Mouse (Mus musculus): ENCODE measurements around the gene Siae.

Siae gene

DNA sequence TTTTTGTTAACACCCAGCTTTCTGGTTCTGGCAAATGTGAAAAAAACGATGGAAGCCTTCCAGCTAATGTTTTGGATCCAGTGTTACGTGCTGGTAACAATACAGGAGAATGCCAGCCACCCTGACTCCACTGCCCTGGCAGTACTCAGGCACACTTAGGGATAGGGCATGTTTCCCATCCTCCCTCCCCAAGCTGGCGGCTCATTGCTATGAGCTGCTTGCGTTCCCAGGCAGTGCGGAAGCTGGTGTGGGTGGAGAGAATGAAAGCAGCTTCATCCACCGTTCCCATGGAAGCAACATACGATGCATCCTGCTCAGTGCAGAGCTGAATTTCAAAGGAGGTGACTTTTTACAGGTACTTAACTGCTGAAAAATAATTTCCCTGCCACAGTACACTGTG is 70.1 kb downstream of the Siae start:
- DNase-seq (ENCODE audit: low spot score): peak; percentile 68

DNA sequence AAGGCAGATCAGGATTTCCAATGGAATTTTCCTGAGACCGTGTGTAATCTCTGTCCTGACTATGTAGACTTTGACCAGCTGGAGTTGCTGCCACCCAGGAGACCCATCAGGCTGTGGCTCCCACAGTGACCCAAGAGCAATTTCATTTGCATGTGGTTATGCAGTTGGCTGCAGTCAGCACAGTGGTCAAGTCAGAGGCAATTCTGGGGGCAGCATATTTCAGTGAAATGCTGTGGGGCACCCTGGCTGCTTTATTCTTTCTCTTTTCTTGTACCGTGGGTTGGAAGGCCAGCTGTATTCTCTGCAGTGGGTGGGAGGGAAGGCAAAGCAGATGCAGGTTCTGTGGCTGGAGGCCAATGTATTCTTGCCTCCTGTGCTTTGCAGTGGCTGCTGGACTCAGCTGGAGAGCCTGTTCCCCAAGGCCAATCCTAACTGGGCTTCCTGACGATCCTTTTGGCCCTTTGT is 70.6 kb downstream of the Siae start:
- DNase-seq (ENCODE audit: low spot score): no peak

DNA sequence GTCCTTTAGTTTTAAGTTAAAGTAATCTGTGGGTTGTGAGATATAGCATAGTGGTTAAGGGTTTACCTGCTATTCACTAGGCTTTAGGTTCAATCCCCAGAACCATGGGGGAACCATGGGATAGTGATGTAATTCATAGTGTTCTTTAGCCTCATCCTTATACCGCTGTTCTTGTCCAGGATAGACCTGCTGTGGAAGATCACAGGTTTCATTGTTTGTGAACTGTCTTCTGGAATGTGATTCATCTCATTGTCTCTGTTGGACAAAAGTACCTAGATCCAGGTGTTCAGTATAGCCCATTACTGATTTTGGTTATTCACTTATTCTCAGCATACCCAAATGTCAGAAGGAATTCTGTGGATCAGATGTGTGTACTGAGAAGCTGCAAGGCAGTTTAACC is 71.8 kb downstream of the Siae start:
- DNase-seq (ENCODE audit: low spot score): no peak

DNA sequence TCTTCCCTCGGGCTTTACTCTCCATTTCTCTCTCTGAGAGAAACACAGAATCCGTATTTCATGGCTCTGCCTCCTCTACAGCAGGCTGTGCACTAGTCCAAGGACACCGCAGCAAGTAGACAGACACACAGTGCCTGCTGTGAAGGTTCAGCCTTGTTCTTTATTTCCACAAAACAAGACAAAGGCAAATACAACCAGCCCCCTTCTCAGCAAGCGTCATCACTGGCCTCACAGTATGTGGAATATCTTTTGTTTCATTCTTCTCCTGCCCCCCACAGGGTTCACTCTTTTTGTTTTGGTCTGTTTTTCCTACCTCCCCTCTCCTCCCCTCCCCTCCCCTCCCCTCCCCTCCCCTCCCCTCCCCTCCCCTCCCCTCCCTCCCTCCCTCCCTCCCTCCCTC is 73.1 kb downstream of the Siae start:
- DNase-seq (ENCODE audit: low spot score): no peak

DNA sequence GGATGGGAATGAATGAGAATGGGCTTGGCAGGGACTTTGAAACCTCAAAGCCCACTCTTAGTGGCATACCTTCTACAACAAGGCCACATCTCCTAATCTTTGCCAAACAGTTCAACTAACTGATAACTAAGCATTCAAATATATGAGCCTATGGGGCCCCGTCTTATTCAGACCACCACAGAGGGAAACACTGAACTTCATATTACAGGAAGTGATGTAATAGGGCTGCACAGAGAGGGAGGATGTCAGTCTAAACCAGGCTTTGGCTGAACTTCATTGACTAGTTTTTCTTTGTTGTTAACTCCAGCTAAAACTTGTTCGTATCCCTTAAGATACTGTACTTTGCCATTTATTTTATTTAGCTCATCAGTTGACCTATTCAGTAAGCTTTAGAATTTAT is 74.4 kb downstream of the Siae start:
- no peak for DNase-seq (ENCODE audit: low spot score)

DNA sequence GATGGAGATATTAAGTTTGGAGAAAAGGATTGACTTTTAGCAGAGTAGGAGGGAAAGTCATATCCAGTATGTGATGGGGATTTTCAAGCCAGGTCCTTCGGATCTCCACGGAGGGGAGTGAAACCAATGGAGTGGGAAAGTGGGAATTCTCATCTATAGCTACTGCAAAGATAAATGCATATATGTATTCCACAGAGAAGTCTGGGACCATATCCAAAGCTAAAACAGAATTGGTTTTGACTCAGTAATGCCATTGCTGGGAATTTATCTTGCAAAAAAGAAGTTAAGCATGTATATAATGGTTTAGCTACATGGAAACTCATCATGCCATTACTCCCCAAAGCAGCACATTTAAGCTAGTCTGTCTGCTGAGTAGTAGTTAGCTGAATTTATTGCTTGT is 76.8 kb downstream of the Siae start:
- no peak for DNase-seq (ENCODE audit: low spot score)

DNA sequence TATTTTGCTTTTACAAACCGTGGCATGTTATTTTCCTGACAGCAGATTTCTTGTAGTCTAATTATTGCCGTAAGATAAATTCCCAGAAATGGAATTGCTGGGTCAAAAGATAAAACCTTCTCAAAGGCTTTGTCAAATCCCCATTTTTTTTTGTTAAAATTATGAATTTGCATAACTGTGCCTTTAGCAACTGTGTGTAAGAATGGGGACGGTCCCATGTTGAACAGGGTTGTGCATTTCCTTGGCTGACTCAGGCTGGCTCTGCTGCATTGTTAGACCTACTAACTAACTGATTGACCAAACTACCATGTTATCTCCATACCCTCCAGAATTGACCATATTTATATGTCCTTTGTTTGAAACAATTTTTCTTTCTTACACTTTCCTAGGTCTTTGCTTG is 78.8 kb downstream of the Siae start:
- no peak for DNase-seq (ENCODE audit: low spot score)

DNA sequence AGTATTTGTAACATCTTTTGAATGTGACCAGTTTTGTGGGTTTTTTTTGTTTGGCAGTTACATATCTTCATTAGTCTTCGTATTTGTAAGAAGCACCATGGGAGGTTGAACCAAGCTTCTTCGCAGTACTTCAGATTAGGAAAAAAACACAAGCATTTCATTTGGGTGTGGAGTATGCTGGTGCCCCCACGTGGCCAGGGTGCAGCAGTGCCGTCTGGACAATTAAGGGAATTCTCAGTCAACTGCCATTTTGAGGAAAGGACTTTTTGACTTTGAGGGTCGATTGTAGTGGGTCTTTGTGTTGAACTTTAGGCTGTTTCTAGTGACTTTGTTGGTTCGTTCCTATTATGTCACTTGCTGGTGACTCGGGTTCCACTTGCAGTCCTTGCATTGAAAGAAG is 80.8 kb downstream of the Siae start:
- DNase-seq (ENCODE audit: low spot score): no peak

DNA sequence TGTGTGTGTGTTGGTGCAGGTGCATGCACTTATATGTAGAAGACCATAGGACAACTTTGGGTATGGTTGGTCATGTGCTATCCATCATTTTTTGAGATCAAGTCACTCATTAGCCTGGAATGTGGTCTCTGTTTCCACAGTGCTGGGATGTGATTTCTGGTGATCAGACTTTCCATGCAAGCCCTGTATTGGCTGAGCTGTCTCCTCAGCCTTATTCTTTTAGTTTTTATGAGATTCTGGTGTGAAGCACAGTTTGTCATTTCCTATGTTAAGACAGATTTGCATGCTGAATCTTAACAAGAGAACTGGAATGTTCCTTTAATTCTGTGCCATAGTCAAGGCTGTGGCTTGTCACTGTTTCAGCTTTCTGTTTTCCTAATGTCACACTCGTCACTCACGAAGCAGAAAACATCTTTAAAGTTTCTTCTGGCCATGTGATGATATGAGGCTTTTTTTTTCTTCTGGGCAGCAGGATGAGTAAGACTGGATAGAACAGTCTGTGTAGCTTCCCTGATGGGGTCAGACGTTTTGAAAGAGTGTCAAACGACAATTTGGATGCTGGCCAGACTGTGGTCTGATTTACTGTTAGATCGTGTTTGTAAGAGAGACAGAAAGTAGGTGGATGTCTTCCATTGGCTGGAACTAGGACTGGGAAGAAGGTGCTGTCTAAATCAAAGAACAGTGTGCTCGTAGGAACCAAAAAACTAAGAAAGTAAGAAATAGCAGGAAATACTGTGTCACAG is 81.5 kb downstream of the Siae start:
- no peak for DNase-seq (ENCODE audit: low spot score)

DNA sequence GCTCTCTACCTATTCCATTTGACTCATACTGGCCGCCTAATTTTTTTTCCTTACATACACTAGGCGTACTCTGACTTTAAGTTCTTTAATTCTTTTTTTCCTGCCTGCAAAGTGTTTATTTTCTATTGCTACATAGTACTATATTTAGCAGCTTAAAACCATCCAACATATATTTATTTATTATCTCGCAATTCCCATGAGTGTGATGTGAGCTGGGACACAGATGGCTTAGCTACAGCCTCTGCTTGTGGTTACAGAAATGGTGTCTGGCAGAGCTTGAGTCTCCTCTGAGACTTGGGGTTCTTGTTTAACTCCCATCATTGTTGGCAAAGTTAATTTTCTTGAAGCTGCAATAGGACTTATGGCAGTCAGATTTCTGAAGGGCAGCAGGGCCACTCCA is 83.2 kb downstream of the Siae start:
- no peak for DNase-seq (ENCODE audit: low spot score)

DNA sequence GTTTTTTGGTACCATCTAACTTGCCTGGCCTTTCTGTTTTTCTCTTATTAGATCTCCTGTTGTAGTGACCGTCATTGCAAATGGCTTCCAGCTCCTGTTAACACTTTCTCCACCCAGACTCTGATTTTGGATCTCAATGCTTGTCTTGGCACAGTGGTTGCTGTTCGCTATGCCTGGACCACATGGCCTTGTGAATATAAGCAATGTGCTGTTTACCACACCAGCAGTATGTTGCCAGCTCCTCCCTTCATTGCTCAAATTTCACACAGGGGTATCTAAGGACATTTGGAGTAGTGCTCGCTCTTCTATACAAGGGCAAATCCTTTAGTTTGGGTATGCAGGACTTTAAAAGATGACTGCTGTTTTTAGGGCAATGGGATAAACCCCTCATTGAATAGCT is 90.7 kb downstream of the Siae start:
- DNase-seq (ENCODE audit: low spot score): no peak

DNA sequence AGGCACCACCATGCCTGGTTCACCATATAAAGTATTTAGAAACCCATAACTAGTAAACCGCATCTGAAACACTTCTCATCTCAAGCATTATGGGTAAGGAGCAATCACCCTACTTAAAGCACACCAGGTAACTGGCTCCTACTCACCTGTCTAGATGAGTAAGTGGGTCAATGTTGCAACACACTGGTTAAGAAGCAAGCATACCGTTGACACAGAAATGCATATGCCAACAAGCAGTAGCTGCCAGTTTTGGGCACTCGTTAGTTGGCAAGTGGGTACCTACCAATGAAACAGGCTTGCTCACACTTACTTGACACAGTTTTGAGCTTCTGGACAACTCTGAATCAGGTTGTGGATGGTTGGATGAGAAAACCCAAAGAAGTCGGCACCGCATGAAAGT is 95.1 kb downstream of the Siae start:
- DNase-seq (ENCODE audit: low spot score): no peak

DNA sequence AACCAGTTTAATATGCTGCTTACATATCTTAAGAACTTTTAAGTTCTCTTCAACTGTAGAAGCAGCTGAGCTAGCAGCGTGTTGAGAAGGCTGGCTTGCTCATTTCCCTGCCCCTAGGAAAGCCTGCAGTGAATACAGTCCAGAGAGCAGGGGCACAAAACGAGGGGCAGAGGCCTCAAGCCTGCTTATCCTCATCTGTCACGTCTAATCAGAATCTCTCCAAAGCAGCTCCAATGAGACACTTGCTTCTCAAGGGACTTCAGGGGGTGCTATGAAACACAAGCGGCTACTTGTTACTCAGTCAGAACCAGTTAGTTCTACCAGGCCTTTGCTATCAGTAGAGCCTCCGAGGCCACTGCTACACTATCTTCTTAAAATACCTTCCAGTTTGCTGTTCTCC is 98.3 kb downstream of the Siae start:
- DNase-seq (ENCODE audit: low spot score): no peak

DNA sequence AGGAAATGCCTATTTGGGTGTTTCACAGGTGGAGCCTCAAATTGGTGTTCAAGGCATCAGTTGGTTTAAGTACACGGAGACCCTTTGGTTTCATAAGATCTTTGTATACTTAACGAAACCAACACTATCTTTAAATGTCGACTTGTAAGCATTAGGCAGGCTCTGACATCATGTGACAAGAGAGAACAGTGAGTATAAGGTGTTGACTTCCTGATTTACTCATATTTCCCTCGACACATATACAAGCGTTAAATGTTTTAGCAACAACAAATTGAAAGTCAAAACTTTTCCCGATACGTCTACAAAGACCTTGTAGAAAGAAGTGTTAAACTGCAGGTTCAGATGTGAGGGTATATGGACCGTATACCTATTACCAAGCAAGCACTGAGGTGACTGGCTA is 100.5 kb downstream of the Siae start:
- no peak for DNase-seq (ENCODE audit: low spot score)

DNA sequence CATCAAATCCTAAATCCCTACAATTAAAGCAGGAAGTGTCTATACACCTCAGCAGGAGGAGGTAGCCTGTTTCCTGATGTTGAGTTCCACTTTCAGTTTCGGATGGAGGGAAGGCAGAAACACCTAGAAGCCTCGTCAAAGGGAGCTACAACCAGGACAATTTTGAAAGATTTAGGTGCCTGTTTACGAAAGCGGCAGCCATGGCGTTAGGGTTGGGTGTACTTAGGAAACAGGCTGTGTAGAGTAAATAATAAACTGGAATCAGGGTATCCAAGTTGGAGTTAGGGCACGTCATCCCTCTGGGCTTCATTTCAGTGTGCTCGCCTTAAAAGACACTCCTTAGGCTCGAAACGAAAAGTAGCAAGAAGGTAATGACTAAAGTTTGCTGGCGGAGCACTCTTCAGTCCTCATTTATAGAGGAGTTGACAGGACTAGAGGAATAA is 101.0 kb downstream of the Siae start:
- DNase-seq (ENCODE audit: low spot score): no peak

DNA sequence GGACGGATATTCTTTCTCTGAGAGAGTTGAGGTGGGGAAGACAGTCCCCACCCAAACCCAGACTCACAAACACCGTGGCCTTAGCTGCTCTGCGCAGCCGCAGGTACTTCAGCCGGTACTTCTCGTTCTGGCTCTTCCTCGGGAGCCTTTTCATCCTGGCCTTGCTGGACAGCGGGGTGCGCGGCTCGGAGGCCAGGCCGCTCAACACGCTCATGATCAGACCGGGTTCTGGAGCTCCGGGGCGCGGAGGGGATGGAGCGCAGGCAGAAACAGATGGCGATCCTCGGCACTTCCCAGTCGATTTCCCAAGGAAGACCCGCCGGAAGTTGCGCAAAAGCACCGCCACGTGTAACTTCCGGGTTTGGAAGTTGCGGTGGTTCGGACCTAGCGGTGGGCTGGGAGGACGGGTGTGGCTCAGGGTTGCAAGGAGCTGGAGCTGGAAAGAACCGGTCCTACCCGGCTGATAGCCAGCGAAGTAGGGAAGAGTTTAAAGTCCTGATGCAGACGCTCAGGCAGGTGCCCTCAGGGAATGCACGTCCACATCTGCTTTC is 101.5 kb downstream of the Siae start, which contains the start of gene Tbrg1:
TSS of gene Tbrg1 (minus strand) at position 382 of the 551 bp plus-strand sequence.
- DNase-seq (ENCODE audit: low spot score): peak; percentile 58

DNA sequence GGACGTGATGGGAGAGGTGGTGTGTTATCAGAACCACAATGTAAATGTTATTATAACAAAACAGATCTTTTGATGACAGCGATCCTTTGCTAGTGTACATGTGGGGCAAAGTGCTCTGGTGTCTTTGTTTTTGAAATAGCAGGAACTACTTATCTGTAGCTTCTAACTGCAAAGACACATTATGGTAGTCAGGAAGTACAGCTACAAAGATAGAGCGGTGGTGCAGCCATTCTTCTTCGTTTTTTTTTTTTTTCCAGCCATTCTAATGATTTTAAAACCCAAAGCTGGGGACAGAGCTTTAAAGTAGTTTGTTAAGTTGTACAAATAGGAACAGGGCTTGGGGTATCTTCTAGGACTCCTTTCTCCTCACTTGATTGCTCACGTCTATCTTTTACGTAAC is 103.9 kb downstream of the Siae start:
- no peak for DNase-seq (ENCODE audit: low spot score)

DNA sequence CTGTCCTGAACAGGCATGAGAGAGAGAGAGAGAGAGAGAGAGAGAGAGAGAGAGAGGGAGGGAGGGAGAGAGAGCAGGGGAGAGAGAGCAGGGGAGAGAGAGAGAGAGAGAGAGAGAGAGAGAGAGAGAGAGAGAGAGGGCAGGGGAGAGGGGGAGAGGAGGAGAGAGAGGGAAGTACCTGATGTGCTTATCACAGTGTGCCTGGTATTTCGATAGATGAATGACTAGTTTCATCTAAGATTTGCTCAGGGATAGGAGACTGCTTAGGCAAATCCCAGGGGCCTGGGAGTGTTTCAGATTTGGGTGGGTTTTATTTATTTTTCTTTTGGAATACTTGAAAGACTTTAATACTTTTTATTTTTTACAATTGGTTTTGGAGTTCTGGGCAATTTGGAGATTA is 107.7 kb downstream of the Siae start:
- DNase-seq (ENCODE audit: low spot score): no peak

DNA sequence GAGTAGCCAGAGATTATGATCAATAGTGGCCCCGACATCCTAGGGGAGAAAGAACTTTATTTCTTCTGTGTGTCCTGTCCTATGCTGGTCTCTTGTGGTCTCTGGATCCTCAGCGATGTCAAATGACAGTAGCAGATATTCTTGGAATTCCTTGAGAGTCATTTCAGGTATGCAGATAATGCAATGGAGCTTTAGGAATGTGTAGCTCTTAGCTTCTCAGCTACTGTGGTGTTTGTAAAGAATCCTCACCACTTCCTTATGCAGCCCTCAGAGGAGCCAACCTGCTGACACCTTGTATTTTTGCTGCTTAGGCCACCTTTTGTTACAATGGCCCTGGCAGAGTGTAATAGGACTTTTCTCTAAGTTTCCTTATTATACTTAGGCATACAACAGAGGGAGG is 109.1 kb downstream of the Siae start:
- DNase-seq (ENCODE audit: low spot score): no peak

DNA sequence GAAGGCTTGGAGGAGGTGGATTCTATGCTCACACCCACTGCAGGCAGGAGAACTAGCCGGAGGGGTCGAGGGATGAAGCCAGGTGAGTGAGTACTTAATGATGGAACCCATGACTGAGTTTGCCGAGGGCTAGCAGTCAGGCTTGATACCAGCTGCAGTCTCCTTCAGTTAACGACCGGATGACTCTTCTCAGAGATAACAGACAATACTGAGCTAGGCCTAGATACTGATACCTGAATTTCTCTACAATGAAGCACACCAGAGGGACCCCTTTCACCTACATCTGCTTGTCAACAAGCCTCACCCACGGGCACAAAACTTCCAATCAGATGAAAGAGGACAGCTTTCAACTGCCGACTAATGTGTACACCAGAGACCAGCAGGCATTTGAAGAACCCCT is 110.5 kb downstream of the Siae start:
- no peak for DNase-seq (ENCODE audit: low spot score)

DNA sequence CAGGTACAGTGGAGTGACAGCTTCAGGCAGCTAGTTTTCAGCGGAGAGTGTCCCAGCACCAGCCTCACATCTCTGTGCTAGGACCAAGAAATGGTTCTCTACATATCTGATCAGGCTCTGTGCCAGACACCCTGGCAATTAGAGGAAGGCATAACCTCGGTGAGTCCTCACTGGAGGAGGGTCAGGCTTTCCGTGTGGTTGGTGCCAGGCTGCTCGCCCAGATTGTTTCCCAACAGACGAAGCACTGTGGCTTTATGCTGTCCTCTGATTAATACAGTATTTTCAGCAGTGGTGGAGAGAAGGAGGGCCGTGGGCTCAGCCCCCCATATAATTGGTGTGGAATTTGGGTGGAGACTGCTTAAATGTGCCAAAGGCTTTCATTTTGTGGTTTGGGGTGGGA is 113.6 kb downstream of the Siae start, which contains the start of gene Panx3:
TSS of gene Panx3 (minus strand) at position 121 of the 400 bp plus-strand sequence.
- no peak for DNase-seq (ENCODE audit: low spot score)

DNA sequence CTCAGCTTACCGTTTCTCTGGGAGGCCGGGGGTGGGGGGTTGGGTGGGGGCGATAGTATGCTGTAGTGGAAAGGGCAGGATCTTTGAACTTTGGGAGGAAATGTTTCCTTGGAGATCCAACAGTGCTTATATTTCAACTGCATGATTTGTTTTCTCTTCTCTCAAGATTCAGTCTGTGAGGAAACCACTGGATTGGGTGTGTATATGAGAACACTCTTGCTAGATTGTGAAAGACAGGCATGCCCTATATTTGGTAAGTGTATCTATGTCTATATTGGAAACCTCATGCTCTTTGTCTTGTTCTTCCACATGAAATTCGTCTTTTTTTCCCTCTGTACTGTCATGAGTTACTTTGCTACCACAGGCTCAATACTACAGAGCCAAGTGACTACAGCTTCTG is 114.2 kb downstream of the Siae start:
- no peak for DNase-seq (ENCODE audit: low spot score)

DNA sequence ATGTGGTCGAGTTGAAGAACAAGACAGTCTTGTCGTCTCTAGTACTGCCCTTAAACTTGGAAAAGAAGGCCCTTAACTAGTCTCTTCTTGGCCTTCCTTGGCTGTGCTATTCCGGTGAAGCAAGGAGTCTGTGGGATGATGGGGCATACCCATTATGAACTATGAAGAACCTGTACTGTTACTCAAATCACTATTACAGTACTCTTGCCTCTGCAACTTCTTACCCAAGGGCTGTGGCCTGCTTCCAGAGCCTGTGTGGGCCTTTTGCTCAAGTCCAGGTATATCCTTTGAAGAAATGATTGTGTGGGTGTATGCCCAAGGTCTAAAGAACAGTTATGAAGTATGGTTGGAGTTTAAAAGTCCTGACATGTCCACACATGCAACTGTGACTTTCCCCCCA is 114.8 kb downstream of the Siae start:
- DNase-seq (ENCODE audit: low spot score): no peak

DNA sequence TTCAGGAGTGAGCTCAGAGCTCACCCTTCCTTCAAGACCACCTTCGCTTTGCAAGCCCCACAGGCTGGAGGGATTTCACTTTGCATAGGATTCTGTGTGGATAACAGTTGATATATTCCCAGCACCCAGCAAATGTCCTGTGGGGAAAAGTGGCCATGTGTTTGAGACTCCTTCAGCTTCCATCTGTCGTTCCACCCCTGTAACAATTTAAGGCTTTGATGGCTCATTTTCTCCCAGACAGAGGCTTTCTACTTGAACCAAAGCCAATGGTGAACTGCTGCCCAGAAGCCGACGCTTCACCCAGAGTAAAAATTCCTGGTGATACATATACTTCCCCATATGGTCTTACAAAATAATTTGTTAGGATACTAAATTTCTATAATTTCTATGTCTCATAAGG is 119.8 kb downstream of the Siae start:
- DNase-seq (ENCODE audit: low spot score): no peak

All from left cerebral cortex, adult 11 months (tissue).